Mouse (Mus musculus): Measurements from ENCODE around the gene Gp1bb.

Gp1bb gene

GRCm38 (mm10) chr16:18628206-18628947, 6.2 kb upstream of the Gp1bb start:
- no peak for DNase-seq (ENCODE audit: low spot score)

- DNase-seq (ENCODE audit: low spot score), result no peak
Observed at GRCm38 (mm10) chr16:18627163-18627562, 5.0 kb upstream of the Gp1bb start.

GRCm38 (mm10) chr16:18626376-18626878, 4.2 kb upstream of the Gp1bb start, which contains the start of gene Gm49601:
TSS of gene Gm49601 (minus strand) at chr16:18626427.
- DNase-seq (ENCODE audit: low spot score), result peak; percentile 83

- no peak for DNase-seq (ENCODE audit: low spot score)
Observed at GRCm38 (mm10) chr16:18625791-18626311, 3.6 kb upstream of the Gp1bb start.

GRCm38 (mm10) chr16:18625097-18625496, 2.9 kb upstream of the Gp1bb start:
- DNase-seq (ENCODE audit: low spot score), result no peak

GRCm38 (mm10) chr16:18624641-18625040, 2.4 kb upstream of the Gp1bb start:
- no peak for DNase-seq (ENCODE audit: low spot score)

GRCm38 (mm10) chr16:18623751-18624540, 1.7 kb upstream of the Gp1bb start:
- no peak for DNase-seq (ENCODE audit: low spot score)

GRCm38 (mm10) chr16:18622916-18623750, 930 bp upstream of the Gp1bb start:
- no peak for DNase-seq (ENCODE audit: low spot score)

- DNase-seq (ENCODE audit: low spot score), result no peak
Observed at GRCm38 (mm10) chr16:18621362-18622001, 721 bp downstream of the Gp1bb start.

- no peak for DNase-seq (ENCODE audit: low spot score)
Observed at GRCm38 (mm10) chr16:18620601-18621361, 1.4 kb downstream of the Gp1bb start.

- no peak for DNase-seq (ENCODE audit: low spot score)
Observed at GRCm38 (mm10) chr16:18620201-18620600, 2.0 kb downstream of the Gp1bb start.

GRCm38 (mm10) chr16:18619110-18619509, 3.1 kb downstream of the Gp1bb start:
- DNase-seq (ENCODE audit: low spot score), result no peak

- DNase-seq (ENCODE audit: low spot score), result no peak
Observed at GRCm38 (mm10) chr16:18618297-18618696, 3.9 kb downstream of the Gp1bb start.

GRCm38 (mm10) chr16:18617370-18618065, 4.7 kb downstream of the Gp1bb start:
- peak; percentile 81 for DNase-seq (ENCODE audit: low spot score)

GRCm38 (mm10) chr16:18613301-18613700, 8.9 kb downstream of the Gp1bb start:
- no peak for DNase-seq (ENCODE audit: low spot score)

GRCm38 (mm10) chr16:18611752-18612151, 10.5 kb downstream of the Gp1bb start:
- DNase-seq (ENCODE audit: low spot score), result no peak

GRCm38 (mm10) chr16:18609099-18609498, 13.1 kb downstream of the Gp1bb start:
- DNase-seq (ENCODE audit: low spot score), result no peak

- DNase-seq (ENCODE audit: low spot score), result no peak
Observed at GRCm38 (mm10) chr16:18608226-18608625, 14.0 kb downstream of the Gp1bb start.

- no peak for DNase-seq (ENCODE audit: low spot score)
Observed at GRCm38 (mm10) chr16:18605705-18606104, 16.5 kb downstream of the Gp1bb start.

GRCm38 (mm10) chr16:18604267-18604701, 17.9 kb downstream of the Gp1bb start:
- DNase-seq (ENCODE audit: low spot score), result no peak

All from left cerebral cortex, adult 11 months (tissue).